ENCODE assay signal across 13 mouse cellular contexts in the genomic region with DNA sequence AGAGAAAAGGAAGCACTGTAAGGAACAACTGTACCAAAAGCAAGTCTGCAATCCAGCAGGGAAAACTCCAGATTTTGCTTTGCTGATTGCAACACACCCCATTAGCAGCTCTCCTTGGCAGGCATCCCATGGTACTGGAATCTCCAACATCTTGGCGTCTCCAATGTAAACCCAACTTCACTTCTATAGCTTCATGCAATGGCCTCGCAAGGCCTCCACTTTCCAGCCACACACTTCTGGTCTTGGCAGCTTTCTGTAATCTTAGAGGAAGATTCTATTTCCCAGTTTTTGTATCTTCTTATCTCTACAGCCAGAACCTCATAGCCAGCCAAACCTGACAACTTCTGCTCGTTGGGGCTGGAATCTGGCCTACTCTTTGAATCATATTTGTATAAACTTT. TPM values are rescaled to one million over a fixed set of nuclear protein-coding genes. Genes with fewer than 3 reads are reported as not detected.
A peak's percentile ranks its signal among the peaks of the same experiment; 100 is the strongest.
DNase-seq lines count a peak whose midpoint lies in the region; ATAC-seq and TF ChIP-seq lines count a peak whose summit lies in the region.
"Had no signal": no experiment of that assay in that cellular context is flagged by ENCODE, and none has a peak within 500 bp of the region (broad histone marks: within the 10 kb centered on the region; RNA-seq: fewer than 3 reads in every experiment).

No protein-coding gene starts in this region.

- no peak for ATAC-seq in hindbrain, embryonic 13.5 days (ENCODE audit: low FRiP score)
- no peak for ATAC-seq in hindbrain, embryonic 16.5 days
- ATAC-seq: forebrain, embryonic 13.5 days; midbrain, embryonic 15.5 days had no signal

- no peak overlapping the region for H3K4me2 ChIP-seq in hindbrain, embryonic 13.5 days
- H3K4me2 ChIP-seq in hindbrain, embryonic 16.5 days (ENCODE audit: low read length) = no peak overlapping the region
- H3K4me2 ChIP-seq: forebrain, embryonic 13.5 days; limb, embryonic 13.5 days; midbrain, embryonic 15.5 days had no signal

- no peak for TF ChIP-seq POLR2A in lung, adult 2 months (IDR thresholded peaks at IDR 0.05; ENCODE audit: borderline replicate concordance, extremely low read depth, low read depth, low read length)

- no peaks in the 10 kb centered on the region for H3K27me3 ChIP-seq in hindbrain, embryonic 13.5 days
- no peaks in the 10 kb centered on the region for H3K27me3 ChIP-seq in hindbrain, embryonic 16.5 days (replicated peaks; ENCODE audit: control insufficient read depth, insufficient read depth, low read length)
- H3K27me3 ChIP-seq: forebrain, embryonic 13.5 days; limb, embryonic 13.5 days; midbrain, embryonic 15.5 days had no signal

- no peak for TF ChIP-seq CTCF in lung, adult 2 months (IDR thresholded peaks at IDR 0.05; ENCODE audit: insufficient read depth, low read length)

- no peaks in the 10 kb centered on the region for H3K9me3 ChIP-seq in hindbrain, embryonic 13.5 days
- H3K9me3 ChIP-seq in hindbrain, embryonic 16.5 days (ENCODE audit: control insufficient read depth, low read length) = no peaks in the 10 kb centered on the region
- H3K9me3 ChIP-seq: forebrain, embryonic 13.5 days; limb, embryonic 13.5 days; midbrain, embryonic 15.5 days had no signal

- 33% methylated on average over 3 of the region's 3 CpGs for WGBS in lung, adult 2 months
- 94% methylated on average over 3 of the region's 3 CpGs for WGBS in hindbrain, embryonic 13.5 days
- WGBS in hindbrain, embryonic 16.5 days = 79% methylated on average over 3 of the region's 3 CpGs

- H3K9ac ChIP-seq in hindbrain, embryonic 13.5 days = no peak overlapping the region
- no peak overlapping the region for H3K9ac ChIP-seq in hindbrain, embryonic 16.5 days (ENCODE audit: low read depth, low read length)
- H3K9ac ChIP-seq: forebrain, embryonic 13.5 days; limb, embryonic 13.5 days; midbrain, embryonic 15.5 days had no signal

- DNase-seq in gastrocnemius, adult 18-20 months (ENCODE audit: low spot score) = peak; percentile 29
- no peak for DNase-seq in gastrocnemius, postnatal 25 days
- peak; percentile 47 for DNase-seq in 3T3-L1 (ENCODE audit: low read depth, low spot score)
- DNase-seq in brain, adult 2 months (ENCODE audit: low read depth, low spot score) = peak; percentile 33
- peak; percentile 22 for DNase-seq in lung, adult 2 months
- DNase-seq in thymus, postnatal 4 days = no peak
- DNase-seq: cerebellum, adult 9-11 months had no signal

- no peaks in the 10 kb centered on the region for H3K4me1 ChIP-seq in lung, adult 2 months (ENCODE audit: control insufficient read depth, insufficient read depth, low read length)
- no peaks in the 10 kb centered on the region for H3K4me1 ChIP-seq in hindbrain, embryonic 13.5 days (replicated peaks)
- H3K4me1 ChIP-seq in hindbrain, embryonic 16.5 days (ENCODE audit: control insufficient read depth, insufficient read depth, low read depth, low read length) = no peaks in the 10 kb centered on the region
- H3K4me1 ChIP-seq: forebrain, embryonic 13.5 days; limb, embryonic 13.5 days; midbrain, embryonic 15.5 days had no signal

- no peak overlapping the region for H3K4me3 ChIP-seq in lung, adult 2 months (replicated peaks; ENCODE audit: extremely low read depth, low read depth, low read length)
- H3K4me3 ChIP-seq in hindbrain, embryonic 13.5 days = no peak overlapping the region
- H3K4me3 ChIP-seq in hindbrain, embryonic 16.5 days (ENCODE audit: low read length) = no peak overlapping the region
- H3K4me3 ChIP-seq: forebrain, embryonic 13.5 days; limb, embryonic 13.5 days; midbrain, embryonic 15.5 days had no signal

- no peak overlapping the region for H3K27ac ChIP-seq in hindbrain, embryonic 13.5 days
- no peak overlapping the region for H3K27ac ChIP-seq in hindbrain, embryonic 16.5 days (ENCODE audit: low read depth, low read length)
- H3K27ac ChIP-seq: forebrain, embryonic 13.5 days; limb, embryonic 13.5 days; midbrain, embryonic 15.5 days had no signal

- H3K36me3 ChIP-seq in hindbrain, embryonic 13.5 days = peaks cover 6% of the 10 kb centered on the region; the same call in 1 of the 2 replicates
- no peaks in the 10 kb centered on the region for H3K36me3 ChIP-seq in hindbrain, embryonic 16.5 days (ENCODE audit: control insufficient read depth, insufficient read depth, low read length)
- H3K36me3 ChIP-seq: limb, embryonic 13.5 days; midbrain, embryonic 15.5 days had no signal

RNA-seq across cellular contexts. Expression of a gene that starts 22.2 kb away (rescaled TPM):
- not detected for total RNA-seq in gastrocnemius, adult 18-20 months (2021)
- not detected for total RNA-seq in gastrocnemius, postnatal 25 days (2021)
- not detected in 2 replicates for polyA plus RNA-seq in lung, adult 2 months (2012; rRNA removed)
- not detected in 2 replicates for polyA plus RNA-seq in hindbrain, embryonic 13.5 days (2015; fragmentation: Nextera tagmentation; extraction: Ambion mirVana)
- not detected in 2 replicates for polyA plus RNA-seq in hindbrain, embryonic 16.5 days (2015; fragmentation: Nextera tagmentation; extraction: Ambion mirVana)
- polyA plus RNA-seq: forebrain, embryonic 13.5 days; hindbrain, embryonic 11.5 days; limb, embryonic 13.5 days; midbrain, embryonic 15.5 days had no signal

RNA-seq across cellular contexts. Expression of a gene that starts 32.2 kb away (rescaled TPM):
- total RNA-seq in gastrocnemius, adult 18-20 months (2021) = 1 to 10 TPM; 8.6 to 8.8 TPM
- total RNA-seq in gastrocnemius, postnatal 25 days (2021) = 1 to 10 TPM; 8.2 to 8.9 TPM
- 3.0 and 4.0 TPM in 2 replicates for polyA plus RNA-seq in lung, adult 2 months (2012; rRNA removed)
- 33.3 and 37.2 TPM in 2 replicates for polyA plus RNA-seq in hindbrain, embryonic 13.5 days (2015; fragmentation: Nextera tagmentation; extraction: Ambion mirVana)
- 30.0 and 30.5 TPM in 2 replicates for polyA plus RNA-seq in hindbrain, embryonic 16.5 days (2015; fragmentation: Nextera tagmentation; extraction: Ambion mirVana)

RNA-seq across cellular contexts. Expression of a gene that starts 32.4 kb away (rescaled TPM):
- total RNA-seq in gastrocnemius, adult 18-20 months (2021) = 10 to 100 TPM; 68.8 to 80.6 TPM
- 10 to 100 TPM; 75.5 to 77.7 TPM for total RNA-seq in gastrocnemius, postnatal 25 days (2021)
- polyA plus RNA-seq in lung, adult 2 months (2012; rRNA removed) = 7.4 and 12.6 TPM in 2 replicates
- polyA plus RNA-seq in hindbrain, embryonic 13.5 days (2015; fragmentation: Nextera tagmentation; extraction: Ambion mirVana) = 58.1 and 61.1 TPM in 2 replicates
- 52.7 and 59.8 TPM in 2 replicates for polyA plus RNA-seq in hindbrain, embryonic 16.5 days (2015; fragmentation: Nextera tagmentation; extraction: Ambion mirVana)

Comparison
In these comparisons a context has a peak if more than half of its experiments do, and no peak if none do; other contexts are left out.
1. DNase-seq: peak in gastrocnemius, adult 18-20 months (single experiment), 3T3-L1 (single experiment), brain, adult 2 months (single experiment) and lung, adult 2 months (single experiment); none in gastrocnemius, postnatal 25 days (single experiment) and thymus, postnatal 4 days (single experiment).